Mouse (Mus musculus) heart, postnatal 0 days (tissue): ENCODE data around the gene Zmat5. TPM values are rescaled to one million over a fixed set of nuclear protein-coding genes. Genes with fewer than 3 reads are reported as not detected.
A peak's percentile ranks its signal among the peaks of the same experiment; 100 is the strongest.
"Not testable (repeated sequence)": the region's sequence is repeated elsewhere in the genome, so short reads cannot be mapped to it uniquely, and the experiment has no call there.

Experiments
- ATAC-seq: fragments of 200-750 bp; cut with Nextera tagmentation; 2 replicates; pipeline ENCODE4 v1.8.0; 2017; ENCODE audit warnings: low read depth, moderate number of reproducible peaks, moderate library complexity; ENCODE audit not compliant: insufficient read depth
- DNase-seq: peaks from one replicate; pipeline ENCODE4 v3.0.0-alpha.2; 2016; ENCODE audit warnings: low spot score
- H3K27ac ChIP-seq: fragments of 300-500 bp; sonication (generic); 2 replicates; pipeline ENCODE4 v1.5.1; 2014; ENCODE audit warnings: low read depth, mild to moderate bottlenecking
- H3K27me3 ChIP-seq: fragments of 300-500 bp; sonication (generic); 2 replicates; pipeline ENCODE4 v1.6.1; 2014; ENCODE audit warnings: low read length, mixed read lengths; ENCODE audit not compliant: control insufficient read depth, insufficient read depth
- H3K36me3 ChIP-seq: fragments of 300-500 bp; sonication (generic); replicated peaks from 2 replicates; pipeline ENCODE4 v1.6.1; 2014; ENCODE audit warnings: low read length, mixed read lengths; ENCODE audit not compliant: control insufficient read depth, insufficient read depth
- H3K4me1 ChIP-seq: fragments of 300-500 bp; sonication (generic); 2 replicates; pipeline ENCODE4 v1.6.1; 2014; ENCODE audit warnings: antibody characterized with exemption; ENCODE audit not compliant: control insufficient read depth, insufficient read depth
- H3K4me2 ChIP-seq: fragments of 300-500 bp; sonication (generic); 2 replicates; pipeline ENCODE4 v1.6.1; 2014; ENCODE audit warnings: low read depth, mild to moderate bottlenecking, low read length, moderate library complexity
- H3K4me3 ChIP-seq: fragments of 300-500 bp; sonication (generic); 2 replicates; pipeline ENCODE4 v1.5.1; 2014; ENCODE audit warnings: low read depth, low read length
- H3K9ac ChIP-seq: fragments of 300-500 bp; sonication (generic); replicated peaks from 2 replicates; pipeline ENCODE4 v1.6.1; 2014; ENCODE audit warnings: low read depth, low read length, mixed read lengths
- H3K9me3 ChIP-seq: fragments of 300-500 bp; sonication (generic); replicated peaks from 2 replicates; pipeline ENCODE4 v1.6.1; 2016; ENCODE audit warnings: low read length; ENCODE audit not compliant: control insufficient read depth
- CTCF ChIP-seq: IDR thresholded peaks from 2 replicates; pipeline ENCODE4 v1.5.1; 2016; ENCODE audit warnings: antibody characterized with exemption, control low read depth, low read depth
- EP300 ChIP-seq: IDR thresholded peaks from 2 replicates; pipeline ENCODE4 v1.6.1; 2016; ENCODE audit warnings: antibody characterized with exemption, low read depth
- WGBS: fragments of 180-500 bp; shearing (Covaris S2); extraction: QIAGEN DNeasy Blood & Tissue Kit; methylation state at CpG from one replicate; pipeline ENCODE4 v1.1.7; 2014; 5-methylcytosine and 5-hydroxymethylcytosine counted together
- polyA plus RNA-seq: library from polyadenylated mRNA; unstranded; fragments of >200 nt; fragmentation: Nextera tagmentation; extraction: Ambion mirVana; gene quantifications from 2 replicates; pipeline ENCODE4 v1.2.1, GENCODE M21; 2015
- total RNA-seq: library from RNA; depleted of rRNA; stranded (reverse); fragments of >200 nt; gene quantifications from 2 replicates; pipeline ENCODE4 v1.2.3, GENCODE M21; 2014; ENCODE audit warnings: low replicate concordance

Gene Zmat5
- total and polyA plus RNA-seq, 2 experiments from 2014 or later: 35.1 to 50.5 TPM

DNA sequence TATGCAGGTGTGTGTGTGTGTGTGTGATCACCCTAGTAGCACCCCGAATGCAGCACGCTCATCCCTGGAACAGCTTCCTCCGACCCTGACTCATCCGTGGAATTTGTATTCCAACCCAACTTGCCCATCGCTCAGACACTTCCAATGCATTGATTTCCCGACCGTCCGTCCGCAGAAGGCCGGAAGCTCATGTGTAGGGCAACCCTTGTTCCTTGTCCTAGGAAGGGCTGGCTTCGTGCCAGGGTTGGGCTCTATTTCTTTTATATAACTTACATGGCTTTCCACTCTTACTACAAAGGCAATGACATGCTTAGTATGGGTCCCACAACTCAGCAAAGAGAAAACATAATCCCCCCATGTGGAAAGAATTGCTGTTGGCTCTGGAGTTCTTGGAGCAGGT is 12.3 kb upstream of the Zmat5 start:
- Histone ChIP-seq H3K4me3 (no peak overlapping the region), H3K9me3 (no peaks in the 10 kb centered on the region), H3K36me3 (no peaks in the 10 kb centered on the region), H3K9ac (no peak overlapping the region), H3K4me1 (no peaks in the 10 kb centered on the region), H3K4me2 (no peak overlapping the region), H3K27me3 (no peaks in the 10 kb centered on the region), H3K27ac (no peak overlapping the region)
- 89% methylated on average over 11 of the region's 11 CpGs for WGBS
- DNase-seq: no peak
- TF ChIP-seq CTCF (no peak), EP300 (no peak)
- no peak for ATAC-seq

DNA sequence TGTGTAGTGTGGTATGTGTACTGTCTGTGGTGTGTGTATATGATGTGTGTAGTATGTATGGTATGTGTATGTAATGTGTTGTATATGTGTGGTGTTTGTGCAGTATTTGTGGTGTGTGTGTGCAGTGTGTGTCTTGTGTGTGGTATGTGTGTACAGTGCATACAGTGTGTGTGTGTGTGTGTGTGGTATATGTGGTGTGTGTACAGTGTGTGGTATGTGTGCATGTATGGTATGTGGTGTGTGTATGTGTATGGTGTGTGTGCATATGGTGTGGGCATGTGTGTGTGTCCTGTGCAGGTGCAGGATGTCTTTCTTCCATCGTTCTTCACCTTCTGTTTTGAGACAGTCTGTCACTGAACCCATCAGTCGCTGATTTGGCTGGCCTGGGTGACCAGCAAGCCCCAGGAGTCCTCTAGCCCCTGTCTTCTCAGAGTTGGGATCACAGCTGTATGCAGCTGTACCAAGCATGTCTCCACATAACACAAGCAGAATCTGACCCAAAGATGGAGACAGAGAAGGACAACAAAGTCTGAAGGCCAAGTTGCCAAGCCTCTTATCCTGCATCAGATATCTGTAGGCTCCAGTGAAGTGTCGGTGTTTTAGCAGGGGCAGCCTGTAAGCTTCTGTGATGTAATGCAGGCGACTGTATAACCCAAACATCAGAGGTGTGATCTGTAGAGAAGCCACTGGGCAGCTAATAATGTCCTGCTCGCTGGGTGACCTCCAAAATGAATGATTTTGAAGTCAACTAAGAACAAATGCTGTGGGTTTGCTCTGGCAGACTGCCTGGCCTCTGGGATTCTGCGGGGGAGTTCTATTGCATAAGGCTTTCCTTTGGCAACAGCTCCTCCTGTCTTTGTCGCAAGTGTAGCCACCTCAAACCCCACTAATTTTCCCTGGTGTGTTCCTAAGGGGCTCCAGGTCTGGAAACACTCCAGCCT is 7.2 kb upstream of the Zmat5 start:
- Histone ChIP-seq H3K27me3 (no peaks in the 10 kb centered on the region), H3K36me3 (peaks cover 17% of the 10 kb centered on the region), H3K4me1 (peaks cover 3% of the 10 kb centered on the region; the same call in 1 of the 2 replicates), H3K4me2 (no peak overlapping the region), H3K4me3 (no peak overlapping the region), H3K9me3 (no peaks in the 10 kb centered on the region), H3K27ac (no peak overlapping the region), H3K9ac (no peak overlapping the region)
- DNase-seq: peak; percentile 64
- TF ChIP-seq EP300: no peak
- peak; percentile 64 for TF ChIP-seq CTCF
- 26% methylated on average over 7 of the region's 7 CpGs for WGBS
- peak; percentile 64 for ATAC-seq

DNA sequence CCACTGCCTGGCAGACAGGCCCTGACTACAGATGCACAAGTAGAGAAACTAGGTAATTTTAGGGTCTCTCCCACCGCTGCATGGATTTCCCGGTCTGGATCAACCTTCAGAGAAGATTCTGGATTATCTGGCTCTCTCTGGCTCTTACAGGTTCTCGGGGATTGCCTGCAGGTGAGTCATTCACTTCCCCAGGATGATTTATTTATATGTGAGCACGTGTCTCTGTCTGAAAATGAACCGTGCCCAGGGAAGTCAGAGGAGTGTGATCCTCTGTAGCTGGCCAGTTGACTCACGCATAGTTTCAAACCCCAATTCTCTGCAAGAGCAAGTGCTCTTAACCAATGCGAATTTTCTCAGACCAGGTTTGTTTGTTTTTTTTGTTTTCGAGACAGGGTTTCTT is 3.8 kb upstream of the Zmat5 start:
- no peak for ATAC-seq
- 77% methylated on average over 8 of the region's 8 CpGs for WGBS
- H3K9me3 ChIP-seq: no peaks in the 10 kb centered on the region
- H3K9ac ChIP-seq: no peak overlapping the region
- no peak overlapping the region for H3K4me3 ChIP-seq
- peaks cover 9% of the 10 kb centered on the region for H3K4me1 ChIP-seq
- no peak for DNase-seq
- H3K27ac ChIP-seq: no peak overlapping the region
- H3K27me3 ChIP-seq: no peaks in the 10 kb centered on the region
- peaks cover 17% of the 10 kb centered on the region for H3K36me3 ChIP-seq
- TF ChIP-seq EP300 (no peak), CTCF (no peak)
- H3K4me2 ChIP-seq: no peak overlapping the region

GRCm38 (mm10) chr11:4703688-4704071 is 798 bp upstream of the Zmat5 start:
- no peaks in the 10 kb centered on the region for H3K27me3 ChIP-seq
- peak overlapping the region; percentile 76 for H3K4me2 ChIP-seq
- no peaks in the 10 kb centered on the region for H3K9me3 ChIP-seq
- TF ChIP-seq EP300 (no peak), CTCF (no peak)
- H3K36me3 ChIP-seq: peaks cover 17% of the 10 kb centered on the region
- peak overlapping the region; percentile 89 for H3K27ac ChIP-seq
- no peak for DNase-seq
- peak overlapping the region; percentile 70 for H3K4me3 ChIP-seq
- 4% methylated on average over 12 of the region's 12 CpGs for WGBS
- H3K9ac ChIP-seq: peak overlapping the region; percentile 77
- ATAC-seq: no peak
- H3K4me1 ChIP-seq: peaks cover 6% of the 10 kb centered on the region

GRCm38 (mm10) chr11:4705178-4705577 is 700 bp downstream of the Zmat5 start:
- H3K9ac ChIP-seq: peak overlapping the region; percentile 77

DNA sequence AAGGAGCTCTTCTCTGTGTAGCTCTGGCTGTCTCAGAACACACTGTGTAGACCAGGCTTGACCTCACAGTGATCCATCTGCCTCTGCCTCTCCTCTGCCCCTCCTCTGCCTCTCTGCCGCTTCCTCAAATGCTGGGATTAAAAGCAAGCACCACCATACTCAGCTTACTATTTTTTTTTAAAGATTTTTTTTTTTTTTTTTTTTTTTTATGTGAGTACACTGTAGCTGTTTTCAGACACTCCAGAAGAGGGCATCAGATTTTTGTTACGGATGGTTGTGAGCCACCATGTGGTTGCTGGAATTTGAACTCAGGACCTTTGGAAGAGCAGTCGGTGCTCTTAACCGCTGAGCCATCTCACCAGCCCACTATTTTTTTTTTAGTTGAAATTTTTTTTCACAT is 5.7 kb downstream of the Zmat5 start:
- not testable (repeated sequence) for H3K4me2 ChIP-seq, H3K27ac ChIP-seq, H3K36me3 ChIP-seq, H3K4me3 ChIP-seq, H3K9me3 ChIP-seq, DNase-seq, H3K4me1 ChIP-seq, H3K9ac ChIP-seq, H3K27me3 ChIP-seq, ATAC-seq
- WGBS: 90% methylated on average over 4 of the region's 4 CpGs

More at GRCm38 (mm10) chr11:4705178-4705577, 700 bp downstream of the Zmat5 start:
- WGBS: 11% methylated on average over 4 of the region's 4 CpGs
- DNase-seq (no peak), ATAC-seq (no peak)
- Histone ChIP-seq H3K4me3 (peak overlapping the region; percentile 70), H3K27ac (no peak overlapping the region), H3K4me1 (peaks cover 6% of the 10 kb centered on the region), H3K4me2 (peak overlapping the region; percentile 76), H3K9me3 (no peaks in the 10 kb centered on the region), H3K36me3 (peaks cover 17% of the 10 kb centered on the region), H3K27me3 (no peaks in the 10 kb centered on the region)
- no peak for TF ChIP-seq CTCF
- no peak for TF ChIP-seq EP300
